Mouse (Mus musculus) urinary bladder, adult 2 months (tissue): ENCODE results near the gene Actn4. TPM values are rescaled to one million over a fixed set of nuclear protein-coding genes. Genes with fewer than 3 reads are reported as not detected.
A peak's percentile ranks its signal among the peaks of the same experiment; 100 is the strongest.

Source experiments
- DNase-seq: peaks from one replicate; pipeline ENCODE4 v3.0.0; 2022; ENCODE audit warnings: low spot score
- polyA plus RNA-seq: library from polyadenylated mRNA; depleted of rRNA; stranded (reverse); fragments of >200 nt; gene quantifications from 2 replicates; pipeline ENCODE4 v1.2.3, GENCODE M21; 2012

The Actn4 gene
- polyA plus RNA-seq, 1 experiment = 285 TPM

- no peak for DNase-seq
Observed at GRCm38 (mm10) chr7:28923865-28924291, 38.3 kb downstream of the Actn4 start.

GRCm38 (mm10) chr7:28922606-28923005 is 39.5 kb downstream of the Actn4 start:
- DNase-seq = no peak

- no peak for DNase-seq
Observed at GRCm38 (mm10) chr7:28921722-28922465, 40.2 kb downstream of the Actn4 start.

- DNase-seq = no peak
Observed at GRCm38 (mm10) chr7:28921178-28921577, 41.0 kb downstream of the Actn4 start.

GRCm38 (mm10) chr7:28919815-28920214 is 42.3 kb downstream of the Actn4 start:
- DNase-seq = peak; percentile 83

GRCm38 (mm10) chr7:28918540-28918939 is 43.6 kb downstream of the Actn4 start:
- DNase-seq = no peak

- DNase-seq = no peak
Observed at GRCm38 (mm10) chr7:28917503-28918426, 44.4 kb downstream of the Actn4 start.

GRCm38 (mm10) chr7:28916491-28916890 is 45.6 kb downstream of the Actn4 start:
- no peak for DNase-seq

- no peak for DNase-seq
Observed at GRCm38 (mm10) chr7:28913171-28913570, 49.0 kb downstream of the Actn4 start.

- no peak for DNase-seq
Observed at GRCm38 (mm10) chr7:28911632-28912031, 50.5 kb downstream of the Actn4 start.

GRCm38 (mm10) chr7:28907195-28907594 is 54.9 kb downstream of the Actn4 start:
- DNase-seq = no peak

GRCm38 (mm10) chr7:28903778-28904177 is 58.4 kb downstream of the Actn4 start:
- DNase-seq = no peak

GRCm38 (mm10) chr7:28902809-28903208 is 59.3 kb downstream of the Actn4 start:
- DNase-seq = no peak

- DNase-seq = no peak
Observed at GRCm38 (mm10) chr7:28902180-28902579, 60.0 kb downstream of the Actn4 start.

- no peak for DNase-seq
Observed at GRCm38 (mm10) chr7:28901311-28902125, 60.6 kb downstream of the Actn4 start.

GRCm38 (mm10) chr7:28899972-28900371 is 62.2 kb downstream of the Actn4 start:
- DNase-seq = no peak

GRCm38 (mm10) chr7:28897661-28898060 is 64.5 kb downstream of the Actn4 start:
- no peak for DNase-seq

GRCm38 (mm10) chr7:28894942-28895341 is 67.2 kb downstream of the Actn4 start:
- DNase-seq = no peak

- no peak for DNase-seq
Observed at GRCm38 (mm10) chr7:28893643-28894265, 68.4 kb downstream of the Actn4 start.

- DNase-seq = no peak
Observed at GRCm38 (mm10) chr7:28892601-28893000, 69.5 kb downstream of the Actn4 start.

- DNase-seq = no peak
Observed at GRCm38 (mm10) chr7:28888701-28889161, 73.4 kb downstream of the Actn4 start.
